Mouse (Mus musculus) lung, adult 2 months (tissue): ENCODE measurements around the gene Rbmx.

Experiments
- CTCF ChIP-seq: fragments of 200-500 bp; IDR thresholded peaks from 2 replicates; pipeline ENCODE4 v1.5.1; 2011; ENCODE audit warnings: mild to moderate bottlenecking, low read length, control low read depth; ENCODE audit not compliant: insufficient read depth
- POLR2A ChIP-seq: fragments of 200-500 bp; IDR thresholded peaks from 2 replicates; pipeline ENCODE4 v1.6.1; 2011; ENCODE audit warnings: low read depth, mild to moderate bottlenecking, control low read depth, low read length, borderline replicate concordance; ENCODE audit errors: extremely low read depth

DNA sequence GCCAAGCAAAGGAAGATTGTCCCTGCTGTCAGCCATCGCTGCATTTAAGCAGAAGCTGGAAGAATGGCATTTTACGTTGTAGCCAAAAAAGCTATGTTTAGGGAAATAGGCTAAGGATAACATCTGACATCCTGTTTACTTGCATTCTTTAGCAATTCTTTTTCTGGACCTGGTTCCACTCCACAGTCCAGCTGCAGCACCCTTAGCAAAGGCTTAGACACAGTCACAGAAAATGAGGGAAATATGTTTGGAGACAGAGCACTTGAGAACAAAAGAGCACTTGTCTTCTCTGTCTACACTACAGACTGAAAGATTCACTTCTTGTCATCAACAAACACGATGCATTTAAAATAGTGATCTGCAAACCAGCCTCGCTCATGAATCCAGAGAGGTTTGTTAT lies 53.6 kb downstream of the Rbmx start:
- TF ChIP-seq POLR2A: no peak
- TF ChIP-seq CTCF: no peak
